Mouse (Mus musculus) stomach, embryonic 14.5 days (tissue): ENCODE results near the gene Tsc1. TPM values are rescaled to one million over a fixed set of nuclear protein-coding genes. Genes with fewer than 3 reads are reported as not detected.
A peak's percentile ranks its signal among the peaks of the same experiment; 100 is the strongest.

Experiments used
- ATAC-seq: fragments of 200-750 bp; cut with Nextera tagmentation; 2 replicates; pipeline ENCODE4 v1.8.0; 2017; ENCODE audit warnings: low read depth, moderate TSS enrichment; ENCODE audit not compliant: insufficient number of reproducible peaks, insufficient read depth, low FRiP score
- H3K27ac ChIP-seq: fragments of 300-500 bp; sonication (generic); 2 replicates; pipeline ENCODE4 v1.5.1; 2014; ENCODE audit warnings: mild to moderate bottlenecking, low read length, moderate library complexity, mixed read lengths
- H3K27me3 ChIP-seq: fragments of 300-500 bp; sonication (generic); 2 replicates; pipeline ENCODE4 v1.6.1; 2014; ENCODE audit warnings: low read length, control low read depth, mixed read lengths; ENCODE audit not compliant: control insufficient read depth, insufficient read depth
- H3K36me3 ChIP-seq: fragments of 300-500 bp; sonication (generic); 2 replicates; pipeline ENCODE4 v1.6.1; 2014; ENCODE audit warnings: mild to moderate bottlenecking, control low read depth, low read length, moderate library complexity, mixed read lengths; ENCODE audit not compliant: control insufficient read depth, insufficient read depth
- H3K4me1 ChIP-seq: fragments of 300-500 bp; sonication (generic); 2 replicates; pipeline ENCODE4 v1.6.1; 2014; ENCODE audit warnings: low read length, control low read depth, mixed read lengths; ENCODE audit not compliant: control insufficient read depth, insufficient read depth
- H3K4me2 ChIP-seq: fragments of 300-500 bp; sonication (generic); replicated peaks from 2 replicates; pipeline ENCODE4 v1.6.1; 2014; ENCODE audit warnings: low read depth, low read length, control low read depth
- H3K4me3 ChIP-seq: fragments of 300-500 bp; sonication (generic); 2 replicates; pipeline ENCODE4 v1.5.1; 2014; ENCODE audit warnings: low read depth, low read length, control low read depth
- H3K9ac ChIP-seq: fragments of 300-500 bp; sonication (generic); replicated peaks from 2 replicates; pipeline ENCODE4 v1.6.1; 2014; ENCODE audit warnings: low read depth, mild to moderate bottlenecking, control low read depth, low read length, moderate library complexity, mixed read lengths
- H3K9me3 ChIP-seq: fragments of 300-500 bp; sonication (generic); 2 replicates; pipeline ENCODE4 v1.6.1; 2016; ENCODE audit warnings: low read depth, low read length, control low read depth; ENCODE audit not compliant: control insufficient read depth
- WGBS: fragments of 180-500 bp; shearing (Covaris S2); extraction: QIAGEN DNeasy Blood & Tissue Kit; methylation state at CpG from one replicate; pipeline ENCODE4 v1.1.7; 2014; 5-methylcytosine and 5-hydroxymethylcytosine counted together
- polyA plus RNA-seq: library from polyadenylated mRNA; unstranded; fragments of >200 nt; fragmentation: Nextera tagmentation; extraction: Ambion mirVana; gene quantifications from 2 replicates; pipeline ENCODE4 v1.2.1, GENCODE M21; 2014

The Tsc1 gene
- polyA plus RNA-seq, 1 experiment from 2014 or later = 22.7 TPM

DNA sequence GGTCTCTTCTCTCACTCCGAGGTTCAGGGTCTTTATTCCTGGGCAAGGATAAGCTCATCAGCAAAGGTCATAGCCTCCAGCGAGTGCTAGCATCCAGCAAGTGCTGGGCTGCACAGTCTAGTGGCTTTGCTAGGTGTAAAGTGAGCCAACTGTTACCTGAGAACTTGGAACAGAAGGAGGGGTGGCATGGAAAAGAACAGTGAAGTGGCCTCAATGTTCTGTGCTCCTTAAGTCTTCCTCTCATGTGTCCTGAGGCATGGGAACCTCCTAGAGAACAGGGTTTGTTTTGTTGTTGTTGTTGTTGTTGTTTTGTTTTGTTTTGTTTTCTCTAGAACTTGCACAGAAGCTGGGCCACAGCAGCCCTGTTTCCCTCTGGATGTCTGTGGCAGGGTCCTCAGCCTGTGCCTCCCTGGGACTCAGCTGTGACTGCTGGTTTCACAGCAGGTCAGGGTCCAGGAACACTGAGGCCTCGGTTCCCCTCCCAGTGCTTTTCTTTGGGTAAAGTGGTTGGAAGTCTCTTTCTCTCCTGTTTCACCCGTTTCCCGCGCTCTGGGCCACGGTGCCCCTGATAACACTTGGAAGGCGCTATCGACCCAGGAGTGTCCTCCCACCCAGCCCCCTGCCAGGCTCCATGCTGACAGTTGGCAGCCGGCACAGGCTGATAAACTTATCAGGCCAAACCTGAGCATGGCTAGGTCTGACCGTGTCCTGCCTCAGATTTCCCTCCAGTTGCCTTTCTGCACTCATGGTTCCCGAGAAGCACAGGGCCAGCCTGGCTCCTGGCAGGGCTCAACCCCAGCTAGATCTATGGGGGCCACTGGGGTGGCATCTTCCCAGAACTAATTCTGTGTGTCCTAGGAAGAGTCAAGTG, 39.1 kb upstream of the Tsc1 start:
- H3K4me3 ChIP-seq = no peak overlapping the region
- H3K9ac ChIP-seq = no peak overlapping the region
- H3K4me2 ChIP-seq = no peak overlapping the region
- no peak overlapping the region for H3K27ac ChIP-seq
- H3K9me3 ChIP-seq = no peaks in the 10 kb centered on the region
- no peaks in the 10 kb centered on the region for H3K36me3 ChIP-seq
- no peaks in the 10 kb centered on the region for H3K27me3 ChIP-seq
- WGBS = 52% methylated on average over 12 of the region's 12 CpGs
- peak; percentile 78; the same call in 1 of the 2 replicates for ATAC-seq
- peaks cover 17% of the 10 kb centered on the region for H3K4me1 ChIP-seq

- Histone ChIP-seq H3K4me3 (no peak overlapping the region), H3K9ac (no peak overlapping the region), H3K4me1 (peaks cover 8% of the 10 kb centered on the region), H3K9me3 (no peaks in the 10 kb centered on the region), H3K4me2 (no peak overlapping the region), H3K27me3 (no peaks in the 10 kb centered on the region), H3K27ac (no peak overlapping the region), H3K36me3 (no peaks in the 10 kb centered on the region)
- no peak for ATAC-seq
- WGBS = 86% methylated on average over 5 of the region's 5 CpGs
Observed at GRCm38 (mm10) chr2:28603542-28603941, 37.5 kb upstream of the Tsc1 start.

DNA sequence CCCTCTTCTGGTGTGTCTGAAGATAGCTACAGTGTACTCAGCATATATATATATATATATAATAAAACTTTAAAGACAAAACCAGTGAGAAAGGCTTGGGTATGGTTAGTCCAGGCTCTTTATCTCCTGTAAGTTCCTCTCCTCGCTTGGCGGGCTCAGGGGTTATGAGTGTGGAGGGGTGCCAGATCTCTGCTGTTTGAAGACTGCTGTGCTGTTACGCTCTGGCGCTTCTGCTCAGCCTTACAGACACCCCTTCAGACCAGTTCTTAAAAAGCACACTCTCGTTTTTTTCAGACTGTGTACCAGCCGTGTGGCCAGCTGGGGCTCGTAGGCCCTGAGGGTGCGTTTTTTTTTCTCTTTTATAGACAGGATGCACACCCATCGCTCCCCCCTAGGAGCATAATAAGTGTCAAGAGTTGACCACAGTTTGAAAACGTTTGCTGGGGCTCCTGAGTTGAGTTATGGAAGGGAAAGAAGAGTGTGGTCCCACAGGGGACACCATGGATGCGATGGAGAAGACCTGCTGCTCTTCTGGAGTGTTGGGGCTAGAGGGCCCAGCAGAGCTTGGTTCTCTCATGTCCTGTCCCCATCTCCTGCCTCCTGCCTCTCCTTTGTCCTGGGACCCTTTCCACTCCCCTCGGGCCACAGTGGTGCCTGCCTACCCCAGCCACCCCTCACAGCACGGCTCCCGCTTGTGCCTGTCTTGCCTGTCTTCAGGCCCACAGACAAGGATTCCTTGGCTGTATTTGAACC, 35.1 kb upstream of the Tsc1 start:
- no peaks in the 10 kb centered on the region for H3K27me3 ChIP-seq
- no peaks in the 10 kb centered on the region for H3K36me3 ChIP-seq
- no peak overlapping the region for H3K9ac ChIP-seq
- H3K4me3 ChIP-seq = no peak overlapping the region
- WGBS = 68% methylated on average over 14 of the region's 14 CpGs
- H3K9me3 ChIP-seq = no peaks in the 10 kb centered on the region
- H3K27ac ChIP-seq = no peak overlapping the region
- H3K4me2 ChIP-seq = no peak overlapping the region
- no peaks in the 10 kb centered on the region for H3K4me1 ChIP-seq
- ATAC-seq = no peak

GRCm38 (mm10) chr2:28606601-28607340, 34.3 kb upstream of the Tsc1 start:
- Histone ChIP-seq H3K4me1 (no peaks in the 10 kb centered on the region), H3K27ac (no peak overlapping the region; the same call in 1 of the 2 replicates), H3K27me3 (no peaks in the 10 kb centered on the region), H3K9ac (no peak overlapping the region), H3K4me2 (no peak overlapping the region), H3K9me3 (no peaks in the 10 kb centered on the region), H3K4me3 (no peak overlapping the region), H3K36me3 (no peaks in the 10 kb centered on the region)
- no peak for ATAC-seq
- WGBS = 58% methylated on average over 8 of the region's 8 CpGs

- H3K27ac ChIP-seq = no peak overlapping the region; the same call in 1 of the 2 replicates
- H3K9me3 ChIP-seq = no peaks in the 10 kb centered on the region
- H3K9ac ChIP-seq = no peak overlapping the region
- no peak for ATAC-seq
- H3K4me1 ChIP-seq = no peaks in the 10 kb centered on the region
- no peak overlapping the region for H3K4me3 ChIP-seq
- 29% methylated on average over 10 of the region's 10 CpGs for WGBS
- no peak overlapping the region for H3K4me2 ChIP-seq
- no peaks in the 10 kb centered on the region for H3K36me3 ChIP-seq
- H3K27me3 ChIP-seq = no peaks in the 10 kb centered on the region
Observed at GRCm38 (mm10) chr2:28607341-28608165, 33.5 kb upstream of the Tsc1 start.

DNA sequence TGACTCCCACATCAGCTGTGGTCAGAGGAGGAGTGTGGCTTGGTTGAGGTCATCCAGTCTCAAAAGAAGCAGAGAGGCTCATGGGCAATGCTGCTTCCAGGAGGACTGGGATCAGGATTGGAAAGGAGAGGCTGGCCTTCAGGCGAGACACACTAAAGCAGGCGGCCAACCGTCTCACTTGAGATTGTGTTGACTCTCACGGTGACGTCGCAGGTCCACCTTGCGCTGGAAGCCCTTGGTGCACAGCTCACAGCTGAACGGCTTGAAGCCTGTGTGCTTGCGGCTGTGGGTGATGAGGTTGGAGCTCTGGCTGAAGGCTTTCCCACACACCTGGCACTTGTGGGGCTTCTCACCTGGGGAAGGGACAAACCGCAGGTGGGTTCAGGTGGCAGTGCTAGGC, 31.2 kb upstream of the Tsc1 start:
- no peak for ATAC-seq
- Histone ChIP-seq H3K9me3 (no peaks in the 10 kb centered on the region), H3K9ac (no peak overlapping the region), H3K4me3 (no peak overlapping the region), H3K4me1 (no peaks in the 10 kb centered on the region), H3K27ac (no peak overlapping the region), H3K36me3 (no peaks in the 10 kb centered on the region), H3K4me2 (no peak overlapping the region), H3K27me3 (no peaks in the 10 kb centered on the region)
- WGBS = 76% methylated on average over 10 of the region's 10 CpGs

- Histone ChIP-seq H3K4me2 (no peak overlapping the region), H3K9ac (no peak overlapping the region), H3K36me3 (no peaks in the 10 kb centered on the region), H3K27ac (no peak overlapping the region), H3K9me3 (no peaks in the 10 kb centered on the region), H3K4me1 (no peaks in the 10 kb centered on the region), H3K4me3 (no peak overlapping the region), H3K27me3 (no peaks in the 10 kb centered on the region)
- no peak for ATAC-seq
- 73% methylated on average over 12 of the region's 12 CpGs for WGBS
Observed at GRCm38 (mm10) chr2:28610716-28611406, 30.2 kb upstream of the Tsc1 start.
